Mouse (Mus musculus): Measurements from ENCODE around the gene Jmjd7.

Jmjd7 gene

GRCm38 (mm10) chr2:120059466-120059865, 32.2 kb downstream of the Jmjd7 start:
- in situ Hi-C loops (cut with MboI), result no loop called here

- in situ Hi-C loops (cut with MboI), result no loop called here
These were observed 32.9 kb downstream of the Jmjd7 start for GRCm38 (mm10) chr2:120060190-120060589.

GRCm38 (mm10) chr2:120060651-120061050, 33.4 kb downstream of the Jmjd7 start:
- in situ Hi-C loops (cut with MboI), result no loop called here

DNA sequence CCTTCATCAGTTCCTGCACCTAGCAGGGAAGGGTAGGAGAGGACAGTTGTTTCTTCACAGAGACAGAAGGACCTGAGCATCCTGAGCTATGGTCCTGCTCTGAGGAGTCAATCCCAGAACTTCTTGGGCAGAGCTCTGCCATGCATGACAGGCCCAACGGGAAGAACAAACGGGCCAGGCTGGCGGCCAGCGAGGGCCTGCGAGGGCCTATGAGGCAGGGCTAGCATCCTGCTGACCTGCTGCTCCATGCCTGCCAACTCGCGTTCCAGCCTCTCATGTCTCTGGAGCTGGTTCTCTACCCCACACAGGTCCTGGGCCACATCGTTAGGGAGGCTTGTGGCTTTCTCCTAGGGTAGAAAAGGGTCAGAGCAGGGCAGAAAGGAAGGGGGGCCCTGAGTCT, 35.0 kb downstream of the Jmjd7 start:
- in situ Hi-C loops (cut with MboI), result no loop called here

DNA sequence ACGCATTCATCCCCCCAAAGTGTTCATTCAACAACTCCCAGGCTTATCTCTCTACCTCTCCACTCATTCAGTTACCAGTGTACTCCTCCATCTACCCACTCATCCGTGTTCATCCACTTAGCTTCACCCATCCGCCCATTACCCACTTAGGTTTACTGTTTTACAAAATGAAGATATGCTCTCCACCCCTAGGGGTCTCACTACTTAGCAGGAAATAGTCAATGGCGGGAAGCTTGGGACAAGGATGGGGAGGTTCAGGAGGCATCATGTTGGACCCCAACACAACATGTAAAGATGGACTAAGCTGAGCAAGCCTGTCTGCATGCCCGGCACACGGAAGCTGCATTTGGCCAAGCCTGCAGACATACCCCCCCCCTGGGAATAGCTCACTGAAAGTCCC, 37.4 kb downstream of the Jmjd7 start:
- in situ Hi-C loops (cut with MboI), result no loop called here

DNA sequence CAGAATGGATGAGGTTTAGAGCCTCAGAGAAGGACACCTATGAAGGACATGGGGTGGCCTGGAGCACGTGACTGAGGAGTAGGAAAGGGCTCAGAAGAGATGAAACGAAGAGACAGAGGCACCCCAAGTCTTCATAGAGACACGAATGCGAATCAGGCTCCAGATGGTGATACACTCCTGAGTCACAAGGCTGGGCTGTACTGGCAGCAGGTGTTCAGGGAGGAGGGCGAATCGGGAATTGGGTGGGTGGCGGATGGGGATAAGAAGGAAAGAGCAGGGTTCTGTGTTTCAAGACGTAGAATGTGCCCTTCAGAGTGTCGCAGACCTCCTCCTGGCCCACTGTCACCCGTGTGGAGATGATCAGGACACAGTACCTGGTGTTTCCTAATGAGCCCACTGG, 38.0 kb downstream of the Jmjd7 start:
- in situ Hi-C loops (cut with MboI), result no loop called here

GRCm38 (mm10) chr2:120066224-120066623, 38.9 kb downstream of the Jmjd7 start:
- in situ Hi-C loops (cut with MboI), result no loop called here

DNA sequence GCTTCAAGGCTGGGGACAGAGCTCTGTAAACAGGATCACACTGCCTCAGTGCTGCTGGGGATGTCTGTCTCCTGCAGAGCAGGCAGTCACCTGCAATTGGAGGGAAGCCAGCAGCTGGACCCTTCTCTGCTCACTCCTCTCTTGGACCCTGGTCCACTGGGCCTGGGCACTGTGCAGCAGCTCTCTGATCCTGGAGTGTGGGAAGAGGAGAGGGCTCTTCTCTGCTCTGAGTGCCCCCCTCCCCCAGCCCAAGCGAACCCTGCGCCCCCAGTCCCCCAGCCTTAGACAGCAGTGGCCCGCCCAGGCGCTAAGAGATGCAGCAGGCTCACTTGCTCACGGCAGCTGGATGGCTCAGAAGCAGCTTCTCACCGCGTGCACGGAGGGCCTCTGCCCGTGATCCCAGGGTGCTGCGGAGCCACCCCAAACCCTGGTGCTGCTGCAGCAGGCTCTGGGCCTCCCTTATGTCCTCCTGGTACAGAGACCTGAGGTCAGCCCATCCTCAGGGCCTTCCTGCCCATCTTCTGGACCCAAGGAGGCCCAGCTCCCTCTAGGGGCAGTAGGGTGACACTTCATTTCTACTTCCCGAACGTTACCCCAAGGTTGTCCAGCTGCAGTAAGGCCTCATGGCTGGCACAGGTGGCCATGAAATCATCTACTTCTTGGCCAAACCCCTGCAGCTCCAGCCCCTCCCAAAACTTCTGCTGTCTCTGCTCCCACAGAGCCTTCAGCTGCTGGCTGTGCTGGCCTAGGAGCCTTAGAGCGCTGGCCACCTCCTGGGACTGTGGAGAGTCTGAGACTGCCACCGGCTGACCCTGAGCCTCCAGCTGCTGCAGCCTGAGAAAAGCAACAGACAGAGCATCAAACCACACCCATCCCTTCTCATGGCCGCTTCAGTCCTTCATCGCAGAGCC, 41.5 kb downstream of the Jmjd7 start:
- in situ Hi-C loops (cut with MboI), result no loop called here

- in situ Hi-C loops (cut with MboI), result no loop called here
These were observed 42.2 kb downstream of the Jmjd7 start for GRCm38 (mm10) chr2:120069466-120069990.

GRCm38 (mm10) chr2:120074096-120074495, 46.8 kb downstream of the Jmjd7 start:
- in situ Hi-C loops (cut with MboI), result no loop called here

DNA sequence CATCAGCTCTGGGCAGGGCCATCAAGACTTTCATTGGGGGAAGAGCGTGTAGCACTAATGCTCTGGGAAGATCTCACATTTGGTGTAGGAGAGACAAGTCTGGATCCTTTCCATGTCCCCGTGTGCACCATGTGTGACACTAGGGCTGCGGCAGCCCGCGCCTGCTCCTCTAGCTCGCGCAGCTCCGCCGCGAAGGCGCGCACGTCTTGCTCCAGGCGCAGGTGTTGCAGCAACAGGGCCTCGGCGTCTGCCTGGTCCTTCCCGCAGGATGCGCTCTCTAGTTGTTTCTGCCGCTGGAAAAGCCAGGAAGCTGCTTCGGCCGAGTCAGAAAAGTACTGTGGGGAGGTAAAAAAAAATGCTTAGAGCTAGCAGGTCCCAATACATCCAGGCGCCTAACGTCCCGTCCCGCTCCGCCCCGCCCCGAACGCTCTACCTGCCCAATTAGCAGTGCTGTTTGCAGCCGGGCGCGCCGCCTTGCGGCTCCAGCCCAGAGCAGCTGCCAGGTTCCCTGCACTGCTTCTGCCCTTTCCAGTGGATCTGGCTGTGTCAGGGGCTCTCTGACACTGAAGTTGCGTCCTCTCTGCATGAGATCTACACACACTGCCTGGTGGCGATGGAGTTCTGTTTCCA, 48.9 kb downstream of the Jmjd7 start:
- in situ Hi-C loops (cut with MboI), result no loop called here

All from mature B cell (primary cell).